Mouse (Mus musculus) brain, adult 2 months (tissue): ENCODE measurements around the gene Fam102a.

ENCODE experiments used
- DNase-seq: peaks from one replicate; pipeline ENCODE4 v3.0.0; 2011; ENCODE audit warnings: low read depth, low spot score

Gene Fam102a

GRCm38 (mm10) chr2:32543031-32543449 lies 7.9 kb downstream of the Fam102a start:
- DNase-seq: peak; percentile 76

GRCm38 (mm10) chr2:32546951-32547350 lies 11.8 kb downstream of the Fam102a start:
- no peak for DNase-seq

- no peak for DNase-seq
Observed at GRCm38 (mm10) chr2:32547380-32547779, 12.2 kb downstream of the Fam102a start.

GRCm38 (mm10) chr2:32547964-32548739 lies 13.0 kb downstream of the Fam102a start:
- no peak for DNase-seq

- DNase-seq: no peak
Observed at GRCm38 (mm10) chr2:32549171-32549570, 14.0 kb downstream of the Fam102a start.

GRCm38 (mm10) chr2:32549764-32550163 lies 14.6 kb downstream of the Fam102a start:
- DNase-seq: peak; percentile 80

- no peak for DNase-seq
Observed at GRCm38 (mm10) chr2:32551236-32551635, 16.1 kb downstream of the Fam102a start.

GRCm38 (mm10) chr2:32553592-32554148 lies 18.5 kb downstream of the Fam102a start:
- DNase-seq: no peak

- peak; percentile 59 for DNase-seq
Observed at GRCm38 (mm10) chr2:32555484-32555883, 20.4 kb downstream of the Fam102a start.

- DNase-seq: no peak
Observed at GRCm38 (mm10) chr2:32556019-32556418, 20.9 kb downstream of the Fam102a start.

GRCm38 (mm10) chr2:32559570-32559969 lies 24.4 kb downstream of the Fam102a start:
- peak; percentile 95 for DNase-seq

GRCm38 (mm10) chr2:32566536-32567063 lies 31.5 kb downstream of the Fam102a start:
- peak; percentile 89 for DNase-seq

GRCm38 (mm10) chr2:32568149-32568548 lies 33.0 kb downstream of the Fam102a start:
- DNase-seq: no peak

GRCm38 (mm10) chr2:32568941-32569340 lies 33.8 kb downstream of the Fam102a start:
- no peak for DNase-seq

- DNase-seq: peak; percentile 97
Observed at GRCm38 (mm10) chr2:32570698-32571494, 35.8 kb downstream of the Fam102a start, which contains the start of gene Dpm2. Dpm2 (plus strand) TSS chr2:32570858.

GRCm38 (mm10) chr2:32572196-32572595 lies 37.1 kb downstream of the Fam102a start:
- DNase-seq: no peak

GRCm38 (mm10) chr2:32574497-32574896 lies 39.4 kb downstream of the Fam102a start, which contains the start of gene Pip5kl1:
Pip5kl1 (plus strand) TSS chr2:32574797.
- DNase-seq: no peak

- peak; percentile 89 for DNase-seq
Observed at GRCm38 (mm10) chr2:32574901-32575585, 39.9 kb downstream of the Fam102a start.

- DNase-seq: peak; percentile 94
Observed at GRCm38 (mm10) chr2:32575586-32576160, 40.5 kb downstream of the Fam102a start, which contains the start of gene 9430097D07Rik. 9430097D07Rik (minus strand) TSS chr2:32575684.

GRCm38 (mm10) chr2:32576532-32576931 lies 41.4 kb downstream of the Fam102a start:
- no peak for DNase-seq
